Mouse (Mus musculus) hindbrain, embryonic 12.5 days (tissue): Measurements from ENCODE around the gene Crls1. TPM values are rescaled to one million over a fixed set of nuclear protein-coding genes. Genes with fewer than 3 reads are reported as not detected.
A peak's percentile ranks its signal among the peaks of the same experiment; 100 is the strongest.

Experiments used
- ATAC-seq: fragments of 200-750 bp; cut with Nextera tagmentation; 2 replicates; pipeline ENCODE4 v1.8.0; 2017; ENCODE audit warnings: moderate TSS enrichment; ENCODE audit not compliant: low FRiP score
- H3K27ac ChIP-seq: fragments of 300-500 bp; sonication (generic); 2 replicates; pipeline ENCODE4 v1.5.1; 2016; ENCODE audit warnings: mild to moderate bottlenecking
- H3K27me3 ChIP-seq: fragments of 300-500 bp; sonication (generic); 2 replicates; pipeline ENCODE4 v1.6.1; 2016; ENCODE audit warnings: mild to moderate bottlenecking
- H3K36me3 ChIP-seq: fragments of 300-500 bp; sonication (generic); 2 replicates; pipeline ENCODE4 v1.6.1; 2016; ENCODE audit warnings: mild to moderate bottlenecking
- H3K4me1 ChIP-seq: fragments of 300-500 bp; sonication (generic); 2 replicates; pipeline ENCODE4 v1.6.1; 2016
- H3K4me2 ChIP-seq: fragments of 300-500 bp; sonication (generic); replicated peaks from 2 replicates; pipeline ENCODE4 v1.6.1; 2016; ENCODE audit warnings: mild to moderate bottlenecking
- H3K4me3 ChIP-seq: fragments of 300-500 bp; sonication (generic); 2 replicates; pipeline ENCODE4 v1.5.1; 2016; ENCODE audit warnings: mild to moderate bottlenecking
- H3K9ac ChIP-seq: fragments of 300-500 bp; sonication (generic); 2 replicates; pipeline ENCODE4 v1.6.1; 2016; ENCODE audit warnings: mild to moderate bottlenecking, moderate library complexity
- H3K9me3 ChIP-seq: fragments of 300-500 bp; sonication (generic); replicated peaks from 2 replicates; pipeline ENCODE4 v1.6.1; 2016; ENCODE audit warnings: mild to moderate bottlenecking
- WGBS: fragments of 180-500 bp; shearing (Covaris S2); methylation state at CpG from one replicate; pipeline ENCODE4 v1.1.7; 2016; 5-methylcytosine and 5-hydroxymethylcytosine counted together
- polyA plus RNA-seq: library from polyadenylated mRNA; unstranded; fragments of >200 nt; fragmentation: Nextera tagmentation; extraction: Ambion mirVana; gene quantifications from 2 replicates; pipeline ENCODE4 v1.2.1, GENCODE M21; 2016

Crls1 gene
- polyA plus RNA-seq, 1 experiment from 2014 or later = 30.2 TPM

- no peaks in the 10 kb centered on the region for H3K27me3 ChIP-seq
- H3K4me2 ChIP-seq = no peak overlapping the region
- 82% methylated on average over 1 of the region's 1 CpGs for WGBS
- H3K9me3 ChIP-seq = no peaks in the 10 kb centered on the region
- H3K4me3 ChIP-seq = no peak overlapping the region
- no peak for ATAC-seq
- no peak overlapping the region for H3K9ac ChIP-seq
- no peaks in the 10 kb centered on the region for H3K4me1 ChIP-seq
- no peaks in the 10 kb centered on the region for H3K36me3 ChIP-seq
- H3K27ac ChIP-seq = no peak overlapping the region
Measured at GRCm38 (mm10) chr2:132900596-132900995, 54.1 kb downstream of the Crls1 start.

- Histone ChIP-seq H3K9me3 (no peaks in the 10 kb centered on the region), H3K4me2 (no peak overlapping the region), H3K36me3 (no peaks in the 10 kb centered on the region), H3K27ac (no peak overlapping the region), H3K27me3 (no peaks in the 10 kb centered on the region), H3K9ac (no peak overlapping the region), H3K4me3 (no peak overlapping the region), H3K4me1 (no peaks in the 10 kb centered on the region)
- 81% methylated on average over 4 of the region's 4 CpGs for WGBS
- ATAC-seq = no peak
Measured at GRCm38 (mm10) chr2:132901636-132902035, 55.2 kb downstream of the Crls1 start.

DNA sequence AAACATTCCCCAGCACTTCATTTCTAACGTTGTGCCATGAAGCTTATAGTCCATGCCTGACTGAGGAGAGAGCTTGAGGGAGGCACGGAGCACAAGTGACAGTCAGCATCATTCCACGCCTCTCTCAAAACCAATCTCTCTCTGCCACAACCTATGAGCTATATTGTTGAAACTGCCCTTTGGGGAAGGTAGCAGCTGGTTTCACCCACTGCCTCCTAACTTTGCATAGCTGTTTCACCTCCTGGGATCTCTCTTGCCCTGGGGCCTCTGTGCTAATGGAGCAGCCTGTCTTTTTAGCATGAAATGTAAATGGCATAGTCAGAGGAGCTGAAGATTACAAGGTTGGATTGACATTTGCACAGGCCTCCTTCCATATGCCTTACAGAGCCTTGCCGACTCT is 55.6 kb downstream of the Crls1 start:
- Histone ChIP-seq H3K27me3 (no peaks in the 10 kb centered on the region), H3K4me1 (no peaks in the 10 kb centered on the region), H3K36me3 (no peaks in the 10 kb centered on the region), H3K27ac (no peak overlapping the region), H3K4me3 (no peak overlapping the region), H3K4me2 (no peak overlapping the region), H3K9ac (no peak overlapping the region), H3K9me3 (no peaks in the 10 kb centered on the region)
- ATAC-seq = peak; percentile 73
- 53% methylated on average over 4 of the region's 4 CpGs for WGBS

DNA sequence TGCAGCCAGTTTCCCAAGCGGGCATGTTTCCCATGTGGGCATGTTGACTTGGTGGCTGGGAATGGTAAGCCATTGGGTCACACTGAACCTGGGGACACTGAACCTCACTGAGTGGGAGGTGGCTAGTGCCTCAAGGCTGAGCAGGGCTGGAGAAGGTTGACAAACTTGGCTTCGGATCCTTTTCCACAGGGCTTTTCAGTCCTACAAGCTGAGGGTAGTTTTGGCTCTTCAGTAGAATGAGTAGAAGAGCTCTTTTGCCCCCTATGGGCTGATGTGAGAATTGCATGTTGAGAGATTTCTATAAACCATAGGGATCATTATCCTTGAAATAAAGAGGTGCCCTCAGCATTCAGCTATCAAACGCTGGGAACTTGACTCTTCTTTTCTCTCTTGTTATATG is 57.0 kb downstream of the Crls1 start:
- Histone ChIP-seq H3K36me3 (no peaks in the 10 kb centered on the region), H3K9ac (no peak overlapping the region), H3K4me3 (no peak overlapping the region), H3K27ac (no peak overlapping the region), H3K9me3 (no peaks in the 10 kb centered on the region), H3K4me2 (no peak overlapping the region), H3K4me1 (no peaks in the 10 kb centered on the region), H3K27me3 (no peaks in the 10 kb centered on the region)
- 37% methylated on average over 3 of the region's 3 CpGs for WGBS
- ATAC-seq = peak; percentile 61; the same call in 1 of the 2 replicates

DNA sequence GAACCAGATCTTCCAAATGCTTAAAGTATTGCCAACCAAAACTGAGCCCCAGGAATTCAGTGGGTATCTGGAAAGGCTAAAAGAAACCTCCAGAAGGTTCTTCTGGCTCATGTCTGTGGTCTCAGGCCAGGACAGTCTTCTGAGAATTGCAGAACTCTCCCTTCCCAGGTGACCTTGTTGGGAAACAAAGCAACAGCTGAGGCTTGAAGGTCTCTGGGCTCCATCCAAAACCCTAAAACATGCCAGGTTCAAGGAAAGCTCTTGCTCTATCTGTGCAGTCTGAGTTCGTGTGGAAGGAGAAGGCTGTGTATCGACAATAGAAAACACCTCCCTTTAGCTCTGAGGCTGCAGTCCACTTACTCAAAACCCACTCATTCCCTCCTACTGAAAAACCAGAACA is 58.5 kb downstream of the Crls1 start:
- Histone ChIP-seq H3K27me3 (no peaks in the 10 kb centered on the region), H3K9ac (no peak overlapping the region), H3K27ac (no peak overlapping the region), H3K9me3 (no peaks in the 10 kb centered on the region), H3K4me3 (no peak overlapping the region), H3K4me1 (no peaks in the 10 kb centered on the region), H3K4me2 (no peak overlapping the region), H3K36me3 (no peaks in the 10 kb centered on the region)
- 70% methylated on average over 2 of the region's 2 CpGs for WGBS
- no peak for ATAC-seq

- H3K27ac ChIP-seq = no peak overlapping the region
- no peak overlapping the region for H3K9ac ChIP-seq
- H3K36me3 ChIP-seq = no peaks in the 10 kb centered on the region
- H3K9me3 ChIP-seq = no peaks in the 10 kb centered on the region
- no peak for ATAC-seq
- H3K4me2 ChIP-seq = no peak overlapping the region
- no peaks in the 10 kb centered on the region for H3K27me3 ChIP-seq
- no peaks in the 10 kb centered on the region for H3K4me1 ChIP-seq
- H3K4me3 ChIP-seq = no peak overlapping the region
- 27% methylated on average over 8 of the region's 8 CpGs for WGBS
Measured at GRCm38 (mm10) chr2:132906763-132907162, 60.3 kb downstream of the Crls1 start.

GRCm38 (mm10) chr2:132914785-132915184 is 68.3 kb downstream of the Crls1 start:
- WGBS = 81% methylated on average over 1 of the region's 1 CpGs
- no peak for ATAC-seq
- Histone ChIP-seq H3K9me3 (no peaks in the 10 kb centered on the region), H3K9ac (no peak overlapping the region), H3K4me2 (no peak overlapping the region), H3K4me1 (no peaks in the 10 kb centered on the region), H3K27me3 (no peaks in the 10 kb centered on the region), H3K27ac (no peak overlapping the region), H3K4me3 (no peak overlapping the region), H3K36me3 (no peaks in the 10 kb centered on the region)

Other genes starting within 250 kb of the Crls1 start
- gene Shld1, start 159.7 kb upstream of the Crls1 start, polyA plus RNA-seq = 18.4 and 19.9 TPM in 2 replicates
- 53.8 and 56.2 TPM in 2 replicates for gene Chgb, start 65.4 kb upstream of the Crls1 start, polyA plus RNA-seq
- 30.7 and 31.9 TPM in 2 replicates for gene Trmt6, start 30.6 kb upstream of the Crls1 start, polyA plus RNA-seq
- gene Mcm8, start 30.5 kb upstream of the Crls1 start, polyA plus RNA-seq = 13.1 and 14.3 TPM in 2 replicates
- gene Lrrn4, start 34.2 kb downstream of the Crls1 start, polyA plus RNA-seq = 0.10 and 0.16 TPM in 2 replicates
- gene Fermt1, start 99.2 kb downstream of the Crls1 start, polyA plus RNA-seq = 1.8 and 2.0 TPM in 2 replicates